In the genomic region with DNA sequence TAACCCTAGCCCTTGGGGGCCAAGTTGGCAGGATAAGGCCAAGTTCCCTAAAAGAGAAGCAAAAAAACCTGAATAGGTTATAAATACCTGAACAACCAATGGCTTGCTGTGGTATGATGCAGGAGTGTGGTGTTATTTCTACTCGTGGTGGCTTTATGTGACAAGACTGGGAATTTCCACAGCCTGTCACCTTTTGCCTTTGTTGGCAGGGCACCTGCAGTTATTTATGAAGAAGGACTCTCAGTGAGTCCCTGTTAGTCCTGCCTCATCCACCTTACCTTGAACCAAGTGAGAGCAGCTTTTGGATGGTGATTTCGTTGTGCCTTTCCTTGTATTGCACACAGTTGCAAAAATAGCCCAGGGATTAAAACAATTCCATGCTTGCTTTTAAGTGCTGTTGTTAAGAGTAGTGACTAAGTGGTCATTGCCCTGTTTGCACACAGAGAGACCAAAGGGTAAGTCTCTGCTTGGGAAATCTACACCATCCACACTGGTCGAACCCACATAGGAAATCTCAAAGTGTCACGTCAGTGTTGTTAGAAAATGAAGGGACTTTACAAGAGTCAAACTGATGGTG, we compare ENCODE assay signal across 17 mouse cellular contexts.
DNase-seq lines count a peak whose midpoint lies in the region; ATAC-seq and TF ChIP-seq lines count a peak whose summit lies in the region.
"Had no signal": no experiment of that assay in that cellular context is flagged by ENCODE, and none has a peak within 500 bp of the region (broad histone marks: within the 10 kb centered on the region; RNA-seq: fewer than 3 reads in every experiment).

No protein-coding gene starts in this region.

- H3K9me3 ChIP-seq in lung, postnatal 0 days (ENCODE audit: low read length) = no peaks in the 10 kb centered on the region
- H3K9me3 ChIP-seq: embryonic facial prominence, embryonic 12.5 days; forebrain, embryonic 10.5 days; limb, embryonic 15.5 days; megakaryocyte, embryonic 14.5 days had no signal

- intact Hi-C loops in heart, adult 2 months (cut with DNase I) = no loop called here

- 47% methylated on average over 4 of the region's 4 CpGs for WGBS in heart, adult 2 months
- WGBS in lung, postnatal 0 days = 55% methylated on average over 4 of the region's 4 CpGs
- 56% methylated on average over 4 of the region's 4 CpGs for WGBS in small intestine, adult 2 months

- H3K27me3 ChIP-seq in heart, adult 2 months (ENCODE audit: control insufficient read depth, insufficient read depth, low read length) = no peaks in the 10 kb centered on the region
- H3K27me3 ChIP-seq in lung, postnatal 0 days (replicated peaks; ENCODE audit: insufficient read depth, low read length) = no peaks in the 10 kb centered on the region
- H3K27me3 ChIP-seq in small intestine, adult 2 months (ENCODE audit: control insufficient read depth, insufficient read depth, low read length) = no peaks in the 10 kb centered on the region
- H3K27me3 ChIP-seq: embryonic facial prominence, embryonic 12.5 days; limb, embryonic 15.5 days; megakaryocyte, embryonic 14.5 days had no signal

- no peak for TF ChIP-seq CTCF in heart, adult 2 months (IDR thresholded peaks at IDR 0.05)
- TF ChIP-seq CTCF in lung, postnatal 0 days (IDR thresholded peaks at IDR 0.05) = no peak
- no peak for TF ChIP-seq CTCF in small intestine, adult 2 months (IDR thresholded peaks at IDR 0.05; ENCODE audit: extremely low read depth, insufficient read length, insufficient replicate concordance, low read depth, low read length)

- no peaks in the 10 kb centered on the region for H3K79me2 ChIP-seq in heart, adult 2 months (replicated peaks; ENCODE audit: control insufficient read depth, insufficient read depth, low read length)

- H3K27ac ChIP-seq in heart, adult 2 months = peak overlapping the region; percentile 34; the same call in 1 of the 2 replicates
- peak overlapping the region; percentile 17; the same call in 1 of the 2 replicates for H3K27ac ChIP-seq in lung, postnatal 0 days (ENCODE audit: low read length)
- H3K27ac ChIP-seq in small intestine, adult 2 months (ENCODE audit: insufficient read depth, low read depth, low read length) = peak overlapping the region; percentile 65; the same call in 1 of the 2 replicates
- H3K27ac ChIP-seq: embryonic facial prominence, embryonic 12.5 days; forebrain, embryonic 10.5 days; limb, embryonic 15.5 days had no signal

- H3K4me1 ChIP-seq in heart, adult 2 months (ENCODE audit: control insufficient read depth, insufficient read depth, low read length) = peaks cover 27% of the 10 kb centered on the region
- H3K4me1 ChIP-seq in lung, postnatal 0 days (ENCODE audit: insufficient read depth, low read depth, low read length) = peaks cover 9% of the 10 kb centered on the region; the same call in 1 of the 2 replicates
- peaks cover 39% of the 10 kb centered on the region for H3K4me1 ChIP-seq in small intestine, adult 2 months (ENCODE audit: control insufficient read depth, insufficient read depth, insufficient read length, low read length)
- H3K4me1 ChIP-seq: embryonic facial prominence, embryonic 12.5 days had no signal

- H3K36me3 ChIP-seq in heart, adult 2 months (ENCODE audit: control insufficient read depth, insufficient read depth, low read length) = peaks cover 12% of the 10 kb centered on the region
- H3K36me3 ChIP-seq in lung, postnatal 0 days (ENCODE audit: insufficient read depth, low read length) = 0 out of 2 replicates have a peak, but pooled peaks cover 4% of the 10 kb centered on the region
- 0 out of 2 replicates have a peak, but pooled peaks cover 3% of the 10 kb centered on the region for H3K36me3 ChIP-seq in small intestine, adult 2 months (ENCODE audit: control insufficient read depth, insufficient read depth, low read length)

- DNase-seq in heart, adult 2 months = peak in 1 of 2 experiments; percentile 27
- no peak for DNase-seq in heart, postnatal 4 days
- peak; percentile 82 for DNase-seq in lung, postnatal 0 days (ENCODE audit: low spot score)
- no peak for DNase-seq in lung, postnatal 10 days
- DNase-seq in induced T-regulatory cell, adult 2 months (ENCODE audit: low read depth) = peak; percentile 28
- no peak for DNase-seq in urinary bladder, postnatal 25 days (ENCODE audit: low spot score)
- no peak for DNase-seq in Muller cell, postnatal 12 days (ENCODE audit: inconsistent ontology term)
- DNase-seq: adrenal gland, postnatal 36 days; gastrocnemius, postnatal 36 days; layer of hippocampus, postnatal 36 days; right cerebral cortex, postnatal 14 days; thymus, adult 2 months had no signal

- no peak for TF ChIP-seq EP300 in heart, adult 2 months (IDR thresholded peaks at IDR 0.05; ENCODE audit: insufficient read depth, low read depth, low read length)
- peak; percentile 51; the same call in 1 of the 2 replicates for TF ChIP-seq EP300 in lung, postnatal 0 days (IDR thresholded peaks at IDR 0.05)

- ATAC-seq in lung, postnatal 0 days = peak; percentile 83

- H3K9ac ChIP-seq in heart, adult 2 months (ENCODE audit: low read depth, low read length) = no peak overlapping the region
- no peak overlapping the region for H3K9ac ChIP-seq in lung, postnatal 0 days (replicated peaks; ENCODE audit: low read depth)
- H3K9ac ChIP-seq: embryonic facial prominence, embryonic 12.5 days; limb, embryonic 15.5 days had no signal

- H3K4me3 ChIP-seq in heart, adult 2 months = no peak overlapping the region
- no peak overlapping the region for H3K4me3 ChIP-seq in lung, postnatal 0 days (ENCODE audit: low read depth, low read length)
- H3K4me3 ChIP-seq in small intestine, adult 2 months (ENCODE audit: low read depth, low read length) = no peak overlapping the region
- H3K4me3 ChIP-seq: embryonic facial prominence, embryonic 12.5 days; forebrain, embryonic 10.5 days; limb, embryonic 15.5 days; megakaryocyte, embryonic 14.5 days had no signal

- TF ChIP-seq POLR2A in heart, adult 2 months (IDR thresholded peaks at IDR 0.05; ENCODE audit: insufficient read depth, low read depth, low read length) = no peak
- TF ChIP-seq POLR2A in small intestine, adult 2 months (IDR thresholded peaks at IDR 0.05; ENCODE audit: low read depth, low read length) = no peak

- no peak overlapping the region for H3K4me2 ChIP-seq in lung, postnatal 0 days (replicated peaks; ENCODE audit: low read depth, low read length)
- H3K4me2 ChIP-seq: embryonic facial prominence, embryonic 12.5 days; limb, embryonic 15.5 days had no signal

Comparison
In these comparisons a context has a peak if more than half of its experiments do, and no peak if none do; other contexts are left out.
1. DNase-seq: peak in lung, postnatal 0 days (single experiment) and induced T-regulatory cell, adult 2 months (single experiment); none in heart, postnatal 4 days (single experiment), lung, postnatal 10 days (single experiment), urinary bladder, postnatal 25 days (single experiment) and Muller cell, postnatal 12 days (single experiment).
2. Peak in every context shown above with its lines, with median percentiles within 50 percentile points of each other: H3K27ac ChIP-seq.